Mouse (Mus musculus) adrenal gland, postnatal 36 days (tissue): ENCODE results near the gene Rpl39. TPM values are rescaled to one million over a fixed set of nuclear protein-coding genes. Genes with fewer than 3 reads are reported as not detected.

Experiments used
- DNase-seq, 2 experiments: peaks; one replicate each; pipeline ENCODE4 v3.0.0; 2021; ENCODE audit warnings: mixed read lengths in 1 of 2
- total RNA-seq, 2 experiments: library from RNA; stranded (reverse); gene quantifications; 2 replicates each; pipeline ENCODE4 v1.2.3; 2021

Gene Rpl39
- total RNA-seq, 2 experiments from 2014 or later: 634 to 643 TPM

DNA sequence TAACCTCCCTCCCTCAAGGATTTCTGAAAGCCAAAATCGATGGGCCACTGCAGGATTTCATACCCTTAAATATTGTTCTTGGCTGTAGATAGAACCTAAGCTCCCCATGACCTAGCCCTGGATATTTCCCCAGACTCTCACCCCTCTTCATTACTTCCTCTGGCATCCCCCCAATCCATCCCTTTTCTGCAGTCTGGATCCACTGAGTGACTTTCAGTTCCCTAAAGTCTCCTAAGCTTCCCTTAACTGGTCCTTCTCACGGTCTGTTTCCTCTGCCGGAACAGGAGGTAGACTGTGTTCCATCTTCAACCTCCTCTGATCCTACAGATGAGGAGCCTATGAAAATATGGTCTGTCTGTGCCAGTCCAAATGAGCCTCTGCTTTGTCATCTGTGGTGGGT is 17.9 kb downstream of the Rpl39 start:
- DNase-seq: no peak

DNA sequence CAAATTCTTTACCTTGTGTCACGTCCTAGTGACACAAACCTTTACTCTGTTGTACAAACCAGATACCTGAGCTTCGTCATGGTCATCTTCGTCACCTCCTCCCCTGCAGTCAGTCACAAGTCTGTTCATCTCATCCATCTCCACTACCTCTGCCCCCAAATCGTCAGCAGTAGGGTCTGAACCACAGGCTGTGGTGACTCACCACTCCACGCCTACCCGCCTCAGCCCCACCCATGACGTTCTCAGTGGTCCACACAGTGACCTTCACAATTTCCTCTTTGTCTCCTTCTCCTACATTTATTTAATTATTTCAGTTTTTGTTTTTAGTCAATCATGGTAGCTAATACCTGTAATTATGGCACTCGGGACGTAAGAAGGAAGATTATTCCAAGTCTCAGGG is 21.3 kb downstream of the Rpl39 start:
- DNase-seq: no peak

DNA sequence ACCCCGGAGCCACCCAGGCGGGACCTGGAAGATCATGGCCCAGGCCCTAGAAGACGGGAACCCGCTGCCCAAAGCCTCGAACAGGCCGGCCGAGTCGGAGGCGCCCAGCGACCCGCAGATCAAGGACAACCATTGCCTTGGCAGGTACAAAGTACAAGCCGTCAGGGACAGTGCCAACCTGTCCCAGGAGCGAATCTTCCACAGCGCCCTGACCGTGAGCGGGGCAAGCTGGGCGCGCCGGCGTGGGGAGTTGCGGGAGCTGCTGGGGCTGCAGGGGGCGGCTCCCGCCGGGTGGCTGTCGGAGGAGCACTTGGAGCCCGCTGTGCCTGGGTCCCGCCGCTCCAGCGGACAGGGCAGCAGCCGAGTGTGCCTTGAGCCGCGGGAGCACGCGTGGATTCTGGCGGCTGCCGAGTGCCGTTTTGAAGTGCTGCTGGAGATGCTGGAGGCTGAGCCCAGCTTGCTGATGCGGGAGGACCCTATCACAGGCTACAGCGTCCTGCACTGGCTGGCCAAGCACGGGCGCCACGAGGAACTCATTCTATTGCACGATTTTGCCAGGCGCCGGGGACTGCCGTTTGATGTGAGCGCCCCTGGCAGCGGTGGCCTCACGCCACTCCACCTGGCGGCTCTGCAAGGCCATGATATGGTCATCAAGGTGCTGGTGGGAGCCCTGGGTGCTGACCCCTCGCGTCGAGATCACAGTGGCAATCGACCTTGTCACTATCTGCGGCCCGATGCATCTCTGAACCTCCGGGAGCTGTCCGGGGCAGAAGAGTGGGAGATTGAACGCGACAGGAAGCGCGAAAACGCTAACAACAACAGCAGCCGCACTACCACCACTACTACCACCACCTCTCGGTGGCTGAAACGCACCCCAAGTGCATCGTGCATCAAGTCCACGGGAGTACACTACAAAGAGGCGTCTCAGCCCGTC is 36.0 kb downstream of the Rpl39 start:
- DNase-seq: peak; percentile 17 to 37

- peak; percentile 20 to 44 for DNase-seq
Measured at GRCm38 (mm10) chrX:37048066-37048889, 36.9 kb downstream of the Rpl39 start, which contains the start of gene Sowahd. TSS of gene Sowahd (plus strand) at chrX:37048845.

- peak; percentile 49 to 65 for DNase-seq
Measured at GRCm38 (mm10) chrX:37042726-37043125, 42.5 kb downstream of the Rpl39 start.

Other genes starting within 250 kb of the Rpl39 start
- 10 to 100 TPM; 63.2 to 66.3 TPM for gene Ube2a, start 211.5 kb downstream of the Rpl39 start, total RNA-seq
- gene C330007P06Rik, start 211.3 kb downstream of the Rpl39 start, total RNA-seq: 10 to 100 TPM; 50.3 to 51.5 TPM
- gene Nkrf, start 182.5 kb downstream of the Rpl39 start, total RNA-seq: 10 to 100 TPM; 10.6 to 14.6 TPM
- gene Sept6, start 93.6 kb downstream of the Rpl39 start, total RNA-seq: 10 to 100 TPM; 20.7 to 24.4 TPM
- gene Sowahd, start 36.6 kb downstream of the Rpl39 start, total RNA-seq: 1 to 10 TPM in 1 of 2 experiments, under 1 TPM in 1; 0.46 to 1.2 TPM
- gene Upf3b, start 24.9 kb upstream of the Rpl39 start, total RNA-seq: 10 to 100 TPM; 12.2 to 14.6 TPM
- gene Nkap, start 41.4 kb upstream of the Rpl39 start, total RNA-seq: 10 to 100 TPM; 14.8 to 16.3 TPM
- gene Akap14, start 83.4 kb upstream of the Rpl39 start, total RNA-seq: not detected
- 100 to 1,000 TPM; 458 to 480 TPM for gene Ndufa1, start 105.8 kb upstream of the Rpl39 start, total RNA-seq
- 1 to 10 TPM; 4.2 to 4.8 TPM for gene Rnf113a1, start 105.8 kb upstream of the Rpl39 start, total RNA-seq
- gene Gm9, start 125.6 kb upstream of the Rpl39 start, total RNA-seq: not detected
- not detected for gene Rhox1, start 136.9 kb upstream of the Rpl39 start, total RNA-seq
- gene Rhox2a, start 159.6 kb upstream of the Rpl39 start, total RNA-seq: not detected
- gene Rhox3a, start 164.5 kb upstream of the Rpl39 start, total RNA-seq: not detected
- gene Rhox4a, start 179.9 kb upstream of the Rpl39 start, total RNA-seq: not detected